Mouse (Mus musculus) neural tube, embryonic 11.5 days (tissue): ENCODE measurements around the gene Homer1. TPM values are rescaled to one million over a fixed set of nuclear protein-coding genes. Genes with fewer than 3 reads are reported as not detected.
A peak's percentile ranks its signal among the peaks of the same experiment; 100 is the strongest.

ENCODE experiments used
- ATAC-seq: fragments of 200-750 bp; cut with Nextera tagmentation; 2 replicates; pipeline ENCODE4 v1.8.0; 2017; ENCODE audit warnings: moderate number of reproducible peaks, mild to moderate bottlenecking, moderate TSS enrichment, moderate library complexity; ENCODE audit not compliant: insufficient read depth, low FRiP score, low TSS enrichment
- DNase-seq: peaks from one replicate; pipeline ENCODE4 v3.0.0-alpha.2; 2015; ENCODE audit warnings: low spot score
- H3K27ac ChIP-seq: fragments of 300-500 bp; sonication (generic); 2 replicates; pipeline ENCODE4 v1.5.1; 2014; ENCODE audit warnings: low read depth, mild to moderate bottlenecking, low read length
- H3K27me3 ChIP-seq: fragments of 300-500 bp; sonication (generic); 2 replicates; pipeline ENCODE4 v1.6.1; 2014; ENCODE audit warnings: mild to moderate bottlenecking, low read length, mixed read lengths; ENCODE audit not compliant: control insufficient read depth, insufficient read depth
- H3K36me3 ChIP-seq: fragments of 300-500 bp; sonication (generic); 2 replicates; pipeline ENCODE4 v1.6.1; 2014; ENCODE audit warnings: mild to moderate bottlenecking, low read length, moderate library complexity, mixed read lengths; ENCODE audit not compliant: control insufficient read depth, insufficient read depth
- H3K4me1 ChIP-seq: fragments of 300-500 bp; sonication (generic); 2 replicates; pipeline ENCODE4 v1.6.1; 2014; ENCODE audit warnings: low read length, mixed read lengths; ENCODE audit not compliant: control insufficient read depth, insufficient read depth
- H3K4me2 ChIP-seq: fragments of 300-500 bp; sonication (generic); 2 replicates; pipeline ENCODE4 v1.6.1; 2014; ENCODE audit warnings: low read depth, mild to moderate bottlenecking, moderate library complexity
- H3K4me3 ChIP-seq: fragments of 300-500 bp; sonication (generic); 2 replicates; pipeline ENCODE4 v1.5.1; 2014; ENCODE audit warnings: low read depth, low read length
- H3K9ac ChIP-seq: fragments of 300-500 bp; sonication (generic); 2 replicates; pipeline ENCODE4 v1.6.1; 2014; ENCODE audit warnings: mild to moderate bottlenecking, low read length
- H3K9me3 ChIP-seq: fragments of 300-500 bp; sonication (generic); 2 replicates; pipeline ENCODE4 v1.6.1; 2016; ENCODE audit warnings: low read length; ENCODE audit not compliant: control insufficient read depth
- WGBS: fragments of 180-500 bp; shearing (Covaris S2); extraction: QIAGEN DNeasy Blood & Tissue Kit; methylation state at CpG from one replicate; pipeline ENCODE4 v1.1.7; 2014; 5-methylcytosine and 5-hydroxymethylcytosine counted together
- polyA plus RNA-seq: library from polyadenylated mRNA; unstranded; fragments of >200 nt; fragmentation: Nextera tagmentation; extraction: Ambion mirVana; gene quantifications from 2 replicates; pipeline ENCODE4 v1.2.1, GENCODE M21; 2014

Gene Homer1
- polyA plus RNA-seq, result 14.0 and 16.4 TPM in 2 replicates

DNA sequence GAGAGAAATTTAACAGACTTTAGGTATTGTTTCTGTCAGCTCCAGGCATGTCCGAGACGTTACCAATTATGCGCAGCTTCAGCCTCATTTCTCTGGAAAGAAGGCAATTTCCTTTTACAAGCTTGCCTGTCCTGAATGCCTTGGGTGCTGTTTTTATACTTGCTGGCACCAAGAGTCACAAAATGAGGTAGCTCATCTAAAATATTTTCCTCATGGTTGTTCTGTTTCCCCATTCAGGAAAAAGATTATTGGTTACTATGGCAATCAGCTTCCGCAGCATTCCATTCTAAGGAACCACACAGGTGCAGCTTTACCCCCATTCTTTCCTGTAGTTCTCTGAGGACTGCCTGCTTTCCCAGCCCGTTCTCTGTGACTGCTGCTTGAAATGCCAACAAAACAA is at the start of gene Homer1:
Homer1 (plus strand) TSS at position 320 of the 400 bp plus-strand sequence.
- no peak within 1 kb of the TSS for H3K4me2 ChIP-seq
- WGBS, result 84% methylated on average over 5 of the region's 5 CpGs
- ATAC-seq, result no peak

DNA sequence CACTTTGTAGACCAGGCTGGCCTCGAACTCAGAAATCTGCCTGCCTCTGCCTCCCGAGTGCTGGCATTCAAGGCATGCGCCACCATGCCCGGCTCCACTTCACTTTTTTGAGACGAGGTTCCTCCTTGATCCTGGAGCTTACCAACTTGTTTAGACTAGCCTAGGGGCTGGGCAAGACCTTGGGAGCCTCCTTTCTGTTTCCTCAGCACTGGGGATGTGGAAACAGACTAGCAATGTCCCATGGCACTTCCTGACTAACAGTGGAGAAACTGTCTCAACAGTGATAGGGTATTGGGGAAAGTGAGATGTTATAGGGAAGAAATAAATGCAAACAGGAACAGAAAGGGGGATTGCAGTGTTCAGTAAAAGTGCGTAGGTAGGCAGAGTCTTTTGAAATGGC is 47.7 kb upstream of the Homer1 start:
- H3K4me2 ChIP-seq, result no peak overlapping the region
- DNase-seq (no peak), ATAC-seq (no peak)
- H3K4me3 ChIP-seq, result no peak overlapping the region
- no peak overlapping the region for H3K9ac ChIP-seq
- H3K9me3 ChIP-seq, result no peaks in the 10 kb centered on the region
- H3K27me3 ChIP-seq, result no peaks in the 10 kb centered on the region
- WGBS, result 92% methylated on average over 6 of the region's 6 CpGs
- H3K36me3 ChIP-seq, result no peaks in the 10 kb centered on the region
- no peak overlapping the region for H3K27ac ChIP-seq
- H3K4me1 ChIP-seq, result no peaks in the 10 kb centered on the region

More for the DNA sequence above, at the start of gene Homer1:
- DNase-seq, result no peak
- Histone ChIP-seq H3K9ac (no peak within 1 kb of the TSS), H3K4me1 (no peaks in the 10 kb centered on the region), H3K27ac (no peak within 1 kb of the TSS), H3K36me3 (no peaks in the 10 kb centered on the region), H3K4me3 (no peak within 1 kb of the TSS), H3K27me3 (no peaks in the 10 kb centered on the region), H3K9me3 (no peaks in the 10 kb centered on the region)

DNA sequence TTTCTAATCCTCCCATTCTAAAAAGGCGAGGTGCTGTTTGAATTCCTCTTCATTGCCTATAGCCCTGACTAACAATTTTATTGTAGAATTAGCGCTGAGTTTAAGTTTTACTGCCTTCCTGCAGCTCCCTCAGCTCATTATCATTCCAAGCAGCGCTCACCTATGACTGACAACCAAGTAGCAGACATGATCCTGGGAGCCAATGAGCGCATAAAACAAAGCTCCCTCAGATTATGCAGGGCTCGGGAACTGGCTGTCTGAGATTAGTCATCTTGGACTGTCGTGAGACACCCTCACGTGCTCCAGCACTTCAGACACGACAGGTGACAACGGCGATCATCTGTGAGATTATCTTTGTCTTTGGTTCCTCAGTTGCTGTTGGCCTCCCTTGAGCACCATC is 47.3 kb upstream of the Homer1 start:
- Histone ChIP-seq H3K4me1 (no peaks in the 10 kb centered on the region), H3K9ac (no peak overlapping the region), H3K36me3 (no peaks in the 10 kb centered on the region), H3K4me2 (no peak overlapping the region), H3K4me3 (no peak overlapping the region), H3K27me3 (no peaks in the 10 kb centered on the region), H3K27ac (no peak overlapping the region), H3K9me3 (no peaks in the 10 kb centered on the region)
- DNase-seq, result no peak
- 83% methylated on average over 10 of the region's 10 CpGs for WGBS
- no peak for ATAC-seq

DNA sequence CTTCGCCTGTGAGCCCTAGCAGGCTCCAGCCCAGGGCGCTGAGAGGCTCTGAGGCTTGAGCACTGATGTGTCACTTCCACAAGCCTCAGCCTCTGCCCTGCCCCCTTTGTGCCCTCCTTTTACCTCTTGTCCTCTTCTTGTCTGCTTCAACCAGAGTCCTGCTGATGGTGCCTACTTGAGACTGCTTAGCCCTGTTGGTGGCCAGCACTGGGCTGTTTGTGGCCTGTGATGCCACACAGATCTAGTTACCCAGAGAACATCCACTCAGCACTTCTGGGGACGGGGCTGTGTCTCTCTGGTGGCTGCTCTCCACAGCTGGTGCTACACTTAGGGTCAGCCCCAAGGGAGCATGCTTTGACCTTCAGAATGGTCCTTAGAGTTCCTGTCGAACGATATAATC is 46.5 kb upstream of the Homer1 start:
- WGBS, result 73% methylated on average over 5 of the region's 5 CpGs
- H3K4me1 ChIP-seq, result no peaks in the 10 kb centered on the region

DNA sequence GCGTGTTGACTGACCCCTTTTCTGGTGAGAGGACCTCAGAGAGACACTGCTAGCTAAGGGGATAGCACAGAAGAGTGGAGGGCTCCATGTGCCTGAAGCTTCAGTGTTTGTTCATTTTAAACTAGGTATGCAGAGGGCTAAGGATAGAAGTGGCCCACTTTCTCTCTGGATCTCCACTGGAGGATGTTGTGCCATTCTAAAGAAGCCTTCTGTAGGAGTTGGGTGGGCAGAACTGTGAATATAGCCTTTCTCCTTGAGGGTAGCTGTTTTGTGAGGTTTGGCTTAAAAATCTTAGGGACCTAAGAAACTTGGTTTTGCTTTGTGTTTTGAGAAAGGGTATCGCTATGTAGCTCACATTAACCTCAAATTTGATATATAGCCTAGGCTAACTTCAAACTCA is 32.3 kb upstream of the Homer1 start:
- no peak for ATAC-seq
- H3K4me3 ChIP-seq, result no peak overlapping the region
- no peaks in the 10 kb centered on the region for H3K27me3 ChIP-seq
- WGBS, result 91% methylated on average over 2 of the region's 2 CpGs
- no peak overlapping the region for H3K4me2 ChIP-seq
- DNase-seq, result no peak
- H3K9ac ChIP-seq, result no peak overlapping the region
- H3K27ac ChIP-seq, result no peak overlapping the region
- H3K9me3 ChIP-seq, result no peaks in the 10 kb centered on the region
- no peaks in the 10 kb centered on the region for H3K4me1 ChIP-seq
- H3K36me3 ChIP-seq, result no peaks in the 10 kb centered on the region

More for the DNA sequence above, 46.5 kb upstream of the Homer1 start:
- DNase-seq (no peak), ATAC-seq (no peak)
- Histone ChIP-seq H3K4me3 (no peak overlapping the region), H3K4me2 (no peak overlapping the region), H3K27me3 (no peaks in the 10 kb centered on the region), H3K36me3 (no peaks in the 10 kb centered on the region), H3K9ac (no peak overlapping the region), H3K9me3 (no peaks in the 10 kb centered on the region), H3K27ac (no peak overlapping the region)

DNA sequence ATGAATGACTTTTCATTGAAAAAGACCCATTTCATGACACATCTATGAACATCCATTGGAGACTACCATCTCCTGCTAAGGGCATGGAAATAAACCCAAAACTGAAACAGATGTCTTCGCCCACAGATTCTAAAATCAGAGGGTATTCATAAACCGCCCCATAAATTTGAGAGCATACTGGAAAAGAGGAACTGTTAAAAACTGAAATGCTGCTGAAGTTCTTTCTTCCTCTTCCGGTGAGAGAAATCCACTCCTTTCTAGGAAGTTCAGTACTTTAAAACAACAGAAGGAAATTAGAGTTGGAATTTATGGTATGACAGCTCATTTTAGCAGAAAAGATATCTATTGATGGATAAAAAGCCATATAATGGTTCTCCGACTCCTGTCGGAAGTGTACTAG is 1.1 kb downstream of the Homer1 start:
- WGBS, result 93% methylated on average over 5 of the region's 5 CpGs
- Histone ChIP-seq H3K36me3 (no peaks in the 10 kb centered on the region), H3K27ac (no peak overlapping the region), H3K9ac (no peak overlapping the region), H3K9me3 (no peaks in the 10 kb centered on the region), H3K27me3 (no peaks in the 10 kb centered on the region), H3K4me3 (no peak overlapping the region), H3K4me1 (no peaks in the 10 kb centered on the region), H3K4me2 (no peak overlapping the region)
- DNase-seq, result no peak
- no peak for ATAC-seq

DNA sequence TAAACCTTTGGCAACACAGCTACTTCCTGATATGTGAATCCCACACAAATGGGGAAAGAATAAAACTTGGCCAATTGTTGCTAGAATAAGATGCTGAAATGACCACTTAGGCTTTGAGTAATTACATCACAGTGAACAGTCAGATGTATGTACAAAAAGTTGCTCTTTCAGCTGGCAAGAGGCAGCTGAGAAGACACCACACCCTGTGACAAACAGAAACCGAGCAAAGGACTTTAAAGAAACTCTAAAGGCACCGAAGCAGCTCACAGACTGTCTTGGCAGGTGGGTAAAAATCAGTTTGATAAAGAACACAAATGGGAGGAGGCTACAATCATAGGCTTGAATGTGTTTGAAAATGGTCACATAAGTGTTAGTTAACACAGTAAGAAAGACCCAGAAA is 1.6 kb downstream of the Homer1 start:
- H3K9me3 ChIP-seq, result no peaks in the 10 kb centered on the region
- WGBS, result 86% methylated on average over 2 of the region's 2 CpGs
- no peaks in the 10 kb centered on the region for H3K36me3 ChIP-seq

DNA sequence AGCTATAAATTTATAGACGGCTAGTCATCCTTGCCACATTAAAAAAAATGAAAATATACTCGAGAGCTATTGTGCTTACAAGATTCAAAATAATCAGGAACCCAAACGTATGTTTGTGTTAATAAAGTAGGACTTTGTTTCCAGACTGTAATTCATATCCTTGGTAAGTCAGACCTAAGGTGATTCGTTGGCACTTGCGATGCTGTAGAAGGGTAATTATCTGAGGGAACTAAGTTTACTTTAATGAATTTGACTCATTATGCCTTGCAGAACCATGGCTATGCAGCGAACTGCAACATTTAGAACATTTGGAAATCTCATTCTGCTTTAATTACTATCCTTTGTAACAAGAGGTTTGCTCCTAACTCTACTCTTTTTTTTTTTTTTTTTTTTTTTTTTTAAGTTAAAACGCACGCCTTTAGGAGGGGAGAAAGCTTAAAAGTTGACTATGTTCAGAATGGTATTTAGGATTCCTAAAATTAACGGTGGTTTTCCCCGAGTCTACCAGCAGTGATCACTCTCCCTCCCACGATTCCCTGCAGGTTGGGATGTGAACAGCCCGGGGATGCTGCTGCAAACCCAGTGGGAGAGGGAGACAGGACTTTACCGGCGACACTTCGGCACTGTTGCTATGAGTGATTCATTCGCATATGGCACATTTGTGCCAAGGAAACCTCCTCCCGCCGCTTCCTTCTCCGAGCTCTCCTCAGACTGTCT is 3.6 kb downstream of the Homer1 start:
- Histone ChIP-seq H3K9me3 (no peaks in the 10 kb centered on the region), H3K4me2 (peak overlapping the region; percentile 62), H3K36me3 (no peaks in the 10 kb centered on the region), H3K9ac (peak overlapping the region; percentile 92), H3K27ac (peak overlapping the region; percentile 97), H3K27me3 (no peaks in the 10 kb centered on the region), H3K4me1 (peaks cover 12% of the 10 kb centered on the region), H3K4me3 (peak overlapping the region; percentile 87)
- no peak for DNase-seq
- ATAC-seq, result peak; percentile 69
- 14% methylated on average over 19 of the region's 19 CpGs for WGBS

More for the DNA sequence above, 1.6 kb downstream of the Homer1 start:
- no peak overlapping the region for H3K4me2 ChIP-seq
- H3K9ac ChIP-seq, result no peak overlapping the region
- no peaks in the 10 kb centered on the region for H3K27me3 ChIP-seq
- DNase-seq, result no peak
- no peak overlapping the region for H3K27ac ChIP-seq
- no peaks in the 10 kb centered on the region for H3K4me1 ChIP-seq
- H3K4me3 ChIP-seq, result no peak overlapping the region
- ATAC-seq, result no peak

DNA sequence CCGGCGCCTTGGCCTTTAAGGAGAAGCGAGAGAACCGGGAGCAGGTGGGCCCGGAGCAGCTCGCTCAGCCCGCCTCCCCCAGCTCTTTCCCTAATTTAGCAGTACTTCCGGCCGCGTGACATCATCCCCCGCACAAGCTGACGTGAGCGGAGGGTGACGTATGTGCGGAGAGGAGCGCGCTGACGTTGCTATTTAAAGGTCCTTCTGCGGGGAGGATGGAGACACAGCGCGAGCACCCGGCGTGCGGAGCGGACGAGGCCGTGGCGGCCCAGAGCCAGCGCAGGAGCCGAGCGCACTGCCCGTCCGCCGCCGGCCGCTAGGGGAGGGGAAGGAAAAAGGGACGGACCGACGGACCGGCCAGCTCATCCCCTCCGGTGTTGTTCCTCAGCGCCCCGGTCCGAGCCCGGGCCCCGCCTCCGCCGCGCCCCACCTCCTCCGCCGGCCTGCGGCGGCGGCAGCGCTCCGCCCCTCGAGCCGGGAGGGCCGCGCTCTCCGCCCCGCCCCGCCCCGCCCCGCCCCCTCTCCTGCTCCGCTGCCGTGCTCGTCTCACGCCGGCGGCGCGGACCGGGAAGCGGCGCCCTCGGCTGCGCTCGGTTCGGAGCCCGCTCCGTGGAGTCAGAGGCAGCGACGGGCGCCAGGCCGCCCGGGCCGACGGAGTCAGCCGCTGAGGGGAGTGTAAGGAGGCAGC is 4.3 kb downstream of the Homer1 start:
- DNase-seq (peak; percentile 96), ATAC-seq (peak; percentile 97)
- peaks cover 18% of the 10 kb centered on the region for H3K4me1 ChIP-seq
- H3K4me3 ChIP-seq, result peak overlapping the region; percentile 87
- WGBS, result 0% methylated on average over 47 of the region's 90 CpGs
- peak overlapping the region; percentile 92 for H3K9ac ChIP-seq
- H3K9me3 ChIP-seq, result no peaks in the 10 kb centered on the region
- peak overlapping the region; percentile 62 for H3K4me2 ChIP-seq
- H3K27me3 ChIP-seq, result no peaks in the 10 kb centered on the region
- H3K27ac ChIP-seq, result peak overlapping the region; percentile 97
- no peaks in the 10 kb centered on the region for H3K36me3 ChIP-seq
